Mouse (Mus musculus): ENCODE data around the gene Begain. TPM values are rescaled to one million over a fixed set of nuclear protein-coding genes. Genes with fewer than 3 reads are reported as not detected.

Gene Begain
- total and polyA plus RNA-seq, 3 experiments: not detected

- Histone ChIP-seq H3K36me3 (ENCODE audit: control insufficient read depth in 1 of 2, insufficient read depth in 2 of 2, low read length in 2 of 2) (no peaks in the 10 kb centered on the region), H3K9ac (ENCODE audit: control insufficient read depth, low read depth, low read length, poor library complexity, severe bottlenecking) (no peak overlapping the region), H3K9me3 (replicated peaks; ENCODE audit: insufficient read depth, low read length) (no peaks in the 10 kb centered on the region), H3K27me3 (ENCODE audit: control insufficient read depth in 1 of 2, insufficient read depth in 2 of 2, low read length in 2 of 2) (no peaks in the 10 kb centered on the region), H3K4me1 (ENCODE audit: control insufficient read depth in 1 of 2, insufficient read depth in 2 of 2, low read length in 2 of 2) (no peaks in the 10 kb centered on the region), H3K79me2 (ENCODE audit: control insufficient read depth, insufficient read depth, low read length, poor library complexity) (no peaks in the 10 kb centered on the region), H3K27ac (ENCODE audit: control insufficient read depth, low read depth, low read length) (no peak overlapping the region), H3K4me3 (ENCODE audit: control insufficient read depth in 1 of 2, insufficient read depth in 1 of 2, low read depth in 2 of 2, low read length in 2 of 2) (no peak overlapping the region)
- TF ChIP-seq CHD1 (IDR thresholded peaks at IDR 0.05; ENCODE audit: low read depth, low read length): no peak
- TF ChIP-seq MEF2A (IDR thresholded peaks at IDR 0.05; ENCODE audit: extremely low read depth, insufficient replicate concordance, low read depth, low read length, poor library complexity, severe bottlenecking): no peak
- no peak for TF ChIP-seq POLR2AphosphoS5 (IDR thresholded peaks at IDR 0.05; ENCODE audit: borderline replicate concordance, low read depth, low read length)
- TF ChIP-seq MAZ (IDR thresholded peaks at IDR 0.05; ENCODE audit: low read depth, low read length): no peak
- TF ChIP-seq GATA1 (IDR thresholded peaks at IDR 0.05; ENCODE audit: low read depth, low read length): no peak
- TF ChIP-seq ZNF384 (IDR thresholded peaks at IDR 0.05; ENCODE audit: low read depth, low read length): no peak
- TF ChIP-seq MYB (IDR thresholded peaks at IDR 0.05; ENCODE audit: low read depth, low read length): no peak
- TF ChIP-seq USF2 (IDR thresholded peaks at IDR 0.05; ENCODE audit: borderline replicate concordance in 1 of 2, insufficient read depth in 1 of 2, low read depth in 1 of 2, low read length in 2 of 2): no peak
- no peak for TF ChIP-seq JUND (IDR thresholded peaks at IDR 0.05; ENCODE audit: low read depth, low read length)
- TF ChIP-seq MAFK (IDR thresholded peaks at IDR 0.05; ENCODE audit: borderline replicate concordance, low read depth, low read length): no peak
- TF ChIP-seq MXI1 (IDR thresholded peaks at IDR 0.05; ENCODE audit: low read depth, low read length): no peak
- TF ChIP-seq CHD2 (IDR thresholded peaks at IDR 0.05; ENCODE audit: low read length): no peak
- TF ChIP-seq POLR2A (IDR thresholded peaks at IDR 0.05; ENCODE audit: control insufficient read depth in 1 of 2, insufficient read depth in 1 of 2, low read depth in 1 of 2, low read length in 2 of 2, poor library complexity in 1 of 2): no peak
- no peak for TF ChIP-seq ZKSCAN1 (IDR thresholded peaks at IDR 0.05; ENCODE audit: low read depth, low read length)
- no peak for TF ChIP-seq TAL1 (IDR thresholded peaks at IDR 0.05; ENCODE audit: low read length)
- TF ChIP-seq TCF12 (IDR thresholded peaks at IDR 0.05; ENCODE audit: low read depth, low read length): no peak
- no peak for TF ChIP-seq CTCF (IDR thresholded peaks at IDR 0.05 in 2 of 3, conservative IDR thresholded peaks at IDR 0.05 in 1 of 3; ENCODE audit: control insufficient read depth in 1 of 3, insufficient read depth in 1 of 3, low read depth in 2 of 3, low read length in 3 of 3, poor library complexity in 1 of 3, severe bottlenecking in 1 of 3)
- no peak for TF ChIP-seq ZC3H11A (IDR thresholded peaks at IDR 0.05; ENCODE audit: low read depth, low read length)
- no peak for TF ChIP-seq UBTF (IDR thresholded peaks at IDR 0.05; ENCODE audit: borderline replicate concordance, insufficient read depth, low read depth, low read length)
- DNase-seq (ENCODE audit: low read depth, low spot score): no peak
These were observed 44.5 kb upstream of the Begain start for GRCm38 (mm10) chr12:109112354-109112995.

- no peak for DNase-seq (ENCODE audit: low read depth, low spot score)
- no peaks in the 10 kb centered on the region for H3K79me2 ChIP-seq (ENCODE audit: control insufficient read depth, insufficient read depth, low read length, poor library complexity)
- no peaks in the 10 kb centered on the region for H3K27me3 ChIP-seq (ENCODE audit: control insufficient read depth in 1 of 2, insufficient read depth in 2 of 2, low read length in 2 of 2)
- H3K27ac ChIP-seq (ENCODE audit: control insufficient read depth, low read depth, low read length): no peak overlapping the region
- H3K36me3 ChIP-seq (ENCODE audit: control insufficient read depth in 1 of 2, insufficient read depth in 2 of 2, low read length in 2 of 2): no peaks in the 10 kb centered on the region
- H3K9me3 ChIP-seq (replicated peaks; ENCODE audit: insufficient read depth, low read length): no peaks in the 10 kb centered on the region
- no peak overlapping the region for H3K4me3 ChIP-seq (ENCODE audit: control insufficient read depth in 1 of 2, insufficient read depth in 1 of 2, low read depth in 2 of 2, low read length in 2 of 2)
- H3K9ac ChIP-seq (ENCODE audit: control insufficient read depth, low read depth, low read length, poor library complexity, severe bottlenecking): no peak overlapping the region
- no peak for TF ChIP-seq E2F4 (IDR thresholded peaks at IDR 0.05; ENCODE audit: borderline replicate concordance, low read depth, low read length)
- no peak for TF ChIP-seq TBP (IDR thresholded peaks at IDR 0.05; ENCODE audit: low read depth, low read length)
- no peaks in the 10 kb centered on the region for H3K4me1 ChIP-seq (ENCODE audit: control insufficient read depth in 1 of 2, insufficient read depth in 2 of 2, low read length in 2 of 2)
These were observed 40.9 kb upstream of the Begain start for GRCm38 (mm10) chr12:109108911-109109310.

Measured in MEL (cell line).